Mouse (Mus musculus) inflammation-experienced regulatory T-cells, adult 6 months (primary cell): ENCODE measurements around the gene Mid2. TPM values are rescaled to one million over a fixed set of nuclear protein-coding genes. Genes with fewer than 3 reads are reported as not detected.
"Not testable (repeated sequence)": the region's sequence is repeated elsewhere in the genome, so short reads cannot be mapped to it uniquely, and the experiment has no call there.

Experiments used
- ATAC-seq: one replicate; pipeline ENCODE4 v1.8.0; 2017
- polyA plus RNA-seq, 3 experiments: library from polyadenylated mRNA; unstranded; fragments of 100-300 nt; shearing (Covaris generic); gene quantifications; one replicate each; pipeline ENCODE4 v1.2.1; 2017

Gene Mid2
- polyA plus RNA-seq = 1 to 10 TPM in 2 of 3 experiments, under 1 TPM in 1; 0.62 to 3.0 (median 1.4) TPM

DNA sequence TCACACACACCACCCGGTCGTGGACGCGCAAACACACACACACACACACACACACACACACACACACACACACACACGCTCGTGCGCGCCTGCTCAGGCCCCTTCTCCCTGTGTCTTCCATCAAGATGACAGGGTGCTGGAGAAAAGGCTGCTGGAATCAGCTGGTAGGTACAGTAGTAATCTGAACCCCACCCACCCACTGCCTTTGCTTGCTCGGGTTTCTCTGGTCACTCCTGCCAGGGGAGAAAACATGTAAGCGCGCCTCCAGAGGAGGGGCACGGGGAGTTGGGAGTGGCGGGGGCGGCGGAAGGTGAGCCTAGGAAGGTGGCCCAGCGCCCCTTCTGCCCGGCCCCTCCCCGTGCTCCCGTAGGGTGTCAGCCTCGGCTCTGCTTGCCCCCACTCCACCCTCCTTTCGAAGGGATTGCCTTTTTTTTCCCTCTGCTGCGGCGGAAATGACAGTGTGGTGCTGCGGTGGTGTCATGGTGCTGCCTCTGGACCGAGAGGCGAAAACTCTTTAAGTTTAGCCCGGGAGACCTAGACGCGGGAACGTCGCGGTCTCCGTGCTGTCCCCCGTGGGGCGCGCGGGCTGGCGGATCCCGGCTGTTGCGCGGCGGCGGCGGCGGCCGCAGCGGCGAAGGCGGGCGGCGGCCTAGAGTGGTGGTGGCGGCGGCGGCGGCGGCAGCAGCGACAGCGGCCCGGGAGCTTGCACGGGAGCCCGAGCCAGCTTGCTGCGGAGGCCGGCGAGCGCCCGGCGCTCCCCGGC is at the start of gene Mid2:
Gene Mid2 (plus strand): TSS at position 121 of the 763 bp plus-strand sequence.
- ATAC-seq = peak; percentile 49

DNA sequence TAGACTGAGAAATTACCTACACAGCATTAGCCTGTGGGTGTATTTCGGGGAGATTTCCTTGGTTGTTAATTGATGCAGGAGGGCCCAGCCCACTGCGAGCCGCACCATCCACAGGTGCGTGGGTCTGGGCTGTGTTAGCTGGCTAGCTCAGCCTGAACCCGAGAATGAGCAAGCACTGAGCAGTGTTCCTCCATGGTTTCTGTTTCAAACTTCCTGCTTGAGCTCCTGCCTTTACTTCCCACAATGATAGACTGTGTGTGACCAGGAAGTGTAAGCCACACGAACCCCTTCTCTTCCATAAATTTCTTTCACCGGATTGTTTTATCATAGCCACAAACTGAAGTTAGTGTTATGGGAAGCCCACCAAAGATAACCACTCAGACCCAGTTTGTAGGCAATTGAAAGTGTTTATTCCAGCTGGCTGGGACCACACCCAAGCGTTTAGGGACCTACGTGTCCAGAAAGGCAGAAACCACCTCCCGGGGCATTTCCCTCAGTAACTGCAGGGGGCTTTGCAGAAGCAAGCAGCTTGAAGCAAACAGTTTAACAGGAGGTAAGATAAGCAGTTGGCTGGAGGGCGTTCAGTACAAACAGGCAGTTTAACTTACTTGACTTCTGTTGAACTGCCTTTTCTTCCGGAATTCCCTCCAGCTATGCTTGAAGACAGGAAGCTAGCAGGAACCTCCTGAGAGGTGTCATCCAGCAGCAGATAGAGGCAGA is 39.4 kb upstream of the Mid2 start:
- ATAC-seq = no peak

DNA sequence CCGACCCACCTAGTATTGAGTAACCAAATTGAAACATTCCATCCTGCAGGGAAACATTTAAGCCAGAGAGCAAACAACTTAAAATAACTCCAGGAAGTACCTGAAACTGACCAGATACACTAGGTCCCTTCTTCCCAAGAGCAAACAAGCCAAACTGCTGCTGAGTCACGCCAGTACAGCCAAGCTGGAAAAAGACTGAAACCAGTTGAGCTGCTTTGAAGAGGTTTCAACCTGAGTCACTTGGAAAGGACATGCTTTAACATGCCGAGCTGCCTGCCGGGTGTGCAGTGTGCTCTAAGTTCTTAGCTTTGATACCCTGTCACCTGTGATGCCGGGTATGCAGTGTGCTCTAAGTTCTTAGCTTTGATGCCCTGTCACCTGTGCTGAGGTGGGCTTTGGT is 26.4 kb upstream of the Mid2 start:
- no peak for ATAC-seq

DNA sequence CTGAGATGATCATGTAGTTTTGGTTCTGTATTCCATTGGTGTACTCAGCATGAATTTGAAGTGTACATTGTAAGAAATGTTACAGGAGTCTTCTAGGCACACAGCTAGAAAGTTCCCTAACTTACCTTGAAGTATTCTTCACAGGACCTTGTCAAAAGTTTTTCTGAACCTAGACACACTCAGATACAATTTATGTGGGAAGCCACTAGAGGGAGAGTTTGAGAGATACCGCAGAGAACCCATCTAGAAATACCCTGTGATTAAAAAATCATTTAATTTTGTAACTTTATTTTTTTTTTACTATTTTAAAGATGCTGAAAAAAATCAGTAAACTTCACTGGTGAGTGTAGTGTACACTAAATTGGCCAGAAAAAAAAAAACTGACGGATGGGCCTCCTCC is 24.8 kb upstream of the Mid2 start:
- no peak for ATAC-seq

DNA sequence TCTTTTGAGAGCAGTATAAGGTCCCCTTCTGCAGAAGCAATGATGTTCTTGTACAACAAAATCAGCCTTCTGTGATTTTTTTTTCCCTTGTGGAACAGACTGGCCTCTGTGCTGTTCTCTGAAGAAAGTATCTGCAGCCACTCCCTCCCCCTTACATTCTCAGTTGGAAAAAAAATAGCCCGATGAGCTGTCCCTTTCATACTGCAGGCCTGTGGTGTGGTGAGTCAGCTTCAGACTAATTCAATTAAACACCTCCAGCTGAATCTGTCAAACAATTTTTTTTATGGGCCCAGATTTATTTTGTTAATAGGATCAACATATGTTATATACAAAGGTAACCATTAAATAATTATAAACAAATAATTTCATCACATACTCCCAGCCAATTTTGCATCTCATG is 3.7 kb upstream of the Mid2 start:
- no peak for ATAC-seq

DNA sequence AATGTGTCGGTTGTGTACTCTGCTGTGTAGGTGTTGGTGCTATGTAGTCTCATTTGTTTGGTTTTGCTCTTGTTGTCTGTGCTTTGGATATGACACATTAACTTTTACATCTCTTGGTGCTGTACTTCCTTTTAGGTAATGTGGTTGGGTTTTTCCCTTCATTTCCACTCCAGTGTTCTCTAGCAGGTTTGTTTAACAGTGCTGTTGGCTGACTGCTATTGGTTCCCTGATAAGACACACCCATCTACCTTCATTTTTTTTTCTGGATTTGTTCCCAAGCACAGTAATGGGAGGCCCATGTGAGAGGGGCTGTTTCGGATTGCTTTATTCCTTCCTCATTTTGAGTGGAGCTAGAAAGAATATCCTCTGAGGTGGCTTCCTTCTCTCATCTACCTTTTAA is 883 bp upstream of the Mid2 start:
- ATAC-seq = peak; percentile 76

DNA sequence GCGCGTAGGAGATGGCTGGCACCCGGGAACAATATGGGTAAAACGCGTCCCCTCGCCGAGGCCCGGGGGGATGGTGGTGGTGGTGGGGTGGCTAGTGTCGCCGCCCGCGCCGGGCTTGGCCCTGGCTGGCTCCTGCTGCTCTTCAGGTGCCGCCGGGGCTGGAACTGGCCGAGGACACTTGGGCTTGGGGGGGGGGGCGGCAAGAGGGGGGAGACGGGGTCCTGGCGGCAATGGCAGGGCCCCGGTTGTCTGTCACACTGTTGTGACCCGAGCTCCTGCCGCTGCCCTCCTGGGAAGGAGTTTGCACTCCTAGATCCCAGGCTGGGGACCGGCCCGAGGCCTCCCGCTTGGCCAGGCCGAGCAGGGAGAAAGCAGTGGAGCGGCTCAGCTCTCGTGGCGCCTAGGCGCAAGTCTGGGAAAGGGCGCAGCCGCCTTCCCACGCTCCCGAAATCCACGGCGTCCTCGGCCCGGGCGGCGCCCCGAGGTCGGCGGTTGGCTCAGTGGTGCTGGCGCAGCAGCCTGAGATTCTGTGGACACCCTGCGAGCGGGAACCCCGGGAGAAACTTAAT is 927 bp downstream of the Mid2 start:
- no peak for ATAC-seq

DNA sequence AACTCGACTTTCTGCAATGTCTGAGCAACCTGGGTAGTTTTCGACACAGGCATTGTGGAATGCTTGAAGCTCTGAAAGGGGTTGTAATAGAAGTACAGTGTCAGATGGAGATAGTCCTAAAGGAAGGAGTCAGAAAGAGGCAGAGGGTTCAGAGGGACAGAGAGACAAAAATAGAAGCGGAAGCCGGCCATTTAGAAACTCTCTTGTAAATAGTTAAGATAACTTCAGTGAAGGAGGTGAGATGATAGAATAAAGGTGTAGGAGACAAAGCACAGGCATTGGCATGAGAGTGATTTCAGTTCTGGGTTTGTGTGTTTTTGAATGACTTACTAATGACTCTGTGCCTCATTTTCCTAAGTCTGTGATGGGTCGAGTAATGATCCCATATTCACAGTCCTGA is 11.0 kb downstream of the Mid2 start:
- no peak for ATAC-seq

DNA sequence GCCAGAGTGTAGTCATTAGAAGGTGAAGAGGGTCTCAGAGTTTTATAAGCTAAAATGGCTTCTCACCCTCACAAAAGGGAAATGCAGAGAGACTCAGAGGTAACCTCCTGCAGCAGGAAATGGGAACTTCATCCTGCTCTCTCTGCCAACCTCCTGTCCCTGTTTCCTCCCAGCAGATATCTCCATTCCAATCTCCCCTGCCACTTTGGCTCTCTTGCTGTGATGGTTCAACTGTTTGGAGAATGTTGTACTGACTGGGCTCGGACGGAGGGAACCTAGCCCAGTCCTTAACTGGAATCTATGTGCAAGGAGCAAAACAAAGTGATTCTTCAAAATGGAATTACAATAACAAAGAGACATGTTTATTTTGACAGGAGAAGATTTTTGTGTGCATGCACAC is 23.9 kb downstream of the Mid2 start:
- ATAC-seq = no peak

DNA sequence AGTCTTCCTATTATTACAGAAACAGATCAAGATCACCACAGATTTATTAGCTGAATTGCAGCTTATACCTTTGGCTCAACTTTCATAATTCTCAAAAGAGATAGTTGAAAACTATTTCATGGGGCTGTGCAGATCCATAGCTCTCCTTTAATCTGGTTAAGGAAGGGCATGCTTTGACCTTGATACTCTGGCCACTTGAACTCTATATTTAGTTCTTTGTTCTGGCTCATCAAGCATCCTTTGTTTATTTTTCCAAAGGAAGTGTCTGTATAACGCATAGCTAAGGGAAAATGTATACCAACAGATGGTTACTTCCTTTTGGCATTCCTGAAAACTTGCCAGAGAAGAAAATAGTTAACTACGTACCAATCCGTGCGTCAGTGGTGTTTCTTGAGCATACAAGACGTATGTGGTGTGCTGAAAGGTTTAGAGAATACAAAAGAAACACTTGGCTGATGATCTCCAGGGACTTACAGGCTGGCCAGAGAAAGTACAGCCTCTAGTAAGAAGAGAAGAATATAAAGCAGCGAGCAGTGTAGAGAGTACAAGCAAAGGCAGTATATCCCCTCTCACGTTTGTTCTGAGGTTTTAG is 33.6 kb downstream of the Mid2 start:
- not testable (repeated sequence) for ATAC-seq

DNA sequence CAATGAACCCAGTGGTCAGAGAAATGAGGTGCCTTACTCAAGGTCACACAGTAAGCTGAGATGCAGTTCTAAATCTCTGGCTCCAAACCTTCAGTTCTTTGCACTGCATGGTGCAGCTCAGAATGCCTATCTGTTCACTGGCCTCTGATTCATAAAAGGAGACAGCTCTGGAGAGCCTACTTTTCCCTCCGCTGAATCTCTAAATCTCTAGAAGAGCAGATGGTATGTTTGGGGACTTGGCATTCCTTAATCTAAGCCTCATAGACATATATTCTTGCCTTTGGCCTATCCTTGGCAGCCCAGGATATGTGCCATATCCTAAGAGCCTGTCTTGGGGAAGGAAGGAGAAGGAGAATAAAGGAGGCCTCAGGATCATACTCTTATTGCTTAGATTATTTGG is 38.8 kb downstream of the Mid2 start:
- ATAC-seq = no peak

DNA sequence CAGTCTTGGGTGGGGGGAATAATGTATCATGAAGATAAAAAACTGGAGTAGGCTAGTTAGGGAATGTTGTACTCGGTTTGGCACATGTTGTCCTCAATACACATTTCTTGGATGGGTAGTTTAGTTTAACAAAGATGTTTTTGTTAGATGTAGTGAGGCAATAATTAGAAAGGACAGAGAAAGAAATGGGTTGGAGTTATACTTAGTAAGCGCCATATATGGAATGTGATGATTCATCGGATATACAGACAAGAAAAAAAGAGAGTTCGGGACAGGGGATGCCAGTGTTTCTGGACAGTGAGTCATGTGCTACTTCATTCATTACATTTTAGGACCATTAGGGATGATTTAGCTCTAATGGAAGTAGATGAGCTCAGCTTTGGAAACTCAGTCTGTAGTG is 41.7 kb downstream of the Mid2 start:
- no peak for ATAC-seq

DNA sequence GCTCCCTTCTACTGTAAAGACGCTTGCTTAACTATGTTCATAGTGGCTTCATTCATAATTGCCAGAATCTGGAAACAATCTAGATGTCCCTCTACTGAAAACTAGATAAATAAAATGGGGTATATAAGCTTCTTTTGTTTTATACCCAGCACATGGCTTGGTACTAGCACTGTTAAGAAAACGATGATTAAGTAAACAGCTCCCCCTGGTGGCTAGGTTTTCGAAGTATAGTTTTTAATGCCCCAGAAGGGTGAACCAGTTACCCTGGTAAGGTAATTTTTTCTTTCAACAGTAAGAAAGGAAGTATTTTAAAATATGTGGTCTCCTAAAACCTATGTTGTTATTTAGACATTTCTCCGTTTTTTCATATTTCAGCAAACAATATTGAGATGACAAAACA is 58.0 kb downstream of the Mid2 start:
- no peak for ATAC-seq

DNA sequence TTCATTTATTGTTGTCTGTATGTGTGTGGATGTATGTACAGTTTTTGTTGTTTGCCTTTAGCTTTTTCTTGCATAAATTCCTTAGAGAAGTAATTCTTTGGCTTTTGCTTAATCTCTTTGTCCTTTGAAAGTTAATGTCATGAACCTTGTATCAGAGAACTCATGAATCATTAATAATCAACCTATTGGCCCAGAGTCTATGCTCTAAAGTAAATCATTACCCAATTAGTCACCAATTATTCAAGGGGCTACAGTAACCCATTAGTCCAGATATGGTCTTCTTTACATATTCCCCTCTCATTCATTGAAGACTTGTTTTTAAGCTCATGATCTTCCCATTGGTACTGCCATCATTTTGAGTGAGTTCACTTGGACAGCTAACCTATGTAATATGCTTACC is 74.6 kb downstream of the Mid2 start:
- ATAC-seq = no peak

DNA sequence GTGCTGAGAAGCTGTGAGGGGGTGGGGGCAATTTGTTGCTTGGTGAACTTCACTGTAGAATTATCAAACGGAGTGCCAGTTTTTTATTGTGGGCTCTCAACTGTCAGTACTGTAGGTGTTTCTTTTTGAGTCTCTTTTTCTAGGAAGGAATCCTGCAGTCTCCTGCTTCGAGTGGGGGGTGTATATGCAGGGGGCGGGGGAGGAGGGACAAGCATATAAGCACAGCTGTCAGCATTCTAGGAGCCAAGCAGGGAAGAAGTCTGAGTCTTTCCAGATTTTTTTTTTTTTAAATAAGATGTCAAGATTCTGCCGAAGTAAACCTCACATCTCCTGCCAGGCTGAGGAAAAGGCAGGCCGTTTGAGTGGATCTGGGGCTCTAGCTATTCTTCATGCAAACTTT is 78.8 kb downstream of the Mid2 start:
- no peak for ATAC-seq

DNA sequence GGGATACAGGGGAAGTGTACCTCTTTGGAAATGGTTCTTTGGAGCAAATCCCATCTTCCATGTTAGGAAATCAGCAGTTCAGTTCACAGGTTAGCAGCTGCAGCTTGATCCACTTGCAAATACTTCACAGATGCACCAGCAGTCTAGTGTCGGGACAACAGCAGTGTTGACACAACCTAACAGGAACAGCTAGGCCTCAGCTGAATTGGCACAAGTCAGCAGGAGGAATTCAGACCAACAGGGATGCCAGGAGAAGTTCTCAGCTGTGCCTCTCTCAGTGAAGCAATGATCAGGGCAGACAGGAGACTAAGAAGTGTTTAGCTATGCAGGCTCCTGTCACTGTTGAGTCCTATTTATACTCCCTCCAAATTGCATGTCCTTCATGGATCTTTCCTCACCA is 105.4 kb downstream of the Mid2 start:
- ATAC-seq = no peak

DNA sequence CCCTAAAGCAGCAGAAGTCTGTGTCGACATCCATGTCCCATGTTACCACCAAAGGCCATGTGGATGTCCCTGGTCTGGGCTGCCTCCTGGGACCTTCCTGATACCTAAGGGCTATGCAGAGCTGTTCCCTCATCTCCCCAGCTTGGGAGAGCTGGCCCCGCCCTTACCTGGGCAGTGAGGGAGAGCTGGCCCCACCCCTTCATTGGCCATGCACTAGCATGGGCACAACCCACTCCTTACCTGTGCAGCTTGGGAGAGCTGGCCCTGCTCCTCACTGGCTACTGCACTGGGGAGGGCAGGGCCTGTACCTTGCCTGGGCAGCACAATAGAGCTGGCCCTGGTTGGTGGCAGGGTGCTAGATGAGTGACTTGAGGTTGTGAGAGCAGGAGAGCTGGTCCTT is 140.9 kb downstream of the Mid2 start:
- ATAC-seq = no peak

DNA sequence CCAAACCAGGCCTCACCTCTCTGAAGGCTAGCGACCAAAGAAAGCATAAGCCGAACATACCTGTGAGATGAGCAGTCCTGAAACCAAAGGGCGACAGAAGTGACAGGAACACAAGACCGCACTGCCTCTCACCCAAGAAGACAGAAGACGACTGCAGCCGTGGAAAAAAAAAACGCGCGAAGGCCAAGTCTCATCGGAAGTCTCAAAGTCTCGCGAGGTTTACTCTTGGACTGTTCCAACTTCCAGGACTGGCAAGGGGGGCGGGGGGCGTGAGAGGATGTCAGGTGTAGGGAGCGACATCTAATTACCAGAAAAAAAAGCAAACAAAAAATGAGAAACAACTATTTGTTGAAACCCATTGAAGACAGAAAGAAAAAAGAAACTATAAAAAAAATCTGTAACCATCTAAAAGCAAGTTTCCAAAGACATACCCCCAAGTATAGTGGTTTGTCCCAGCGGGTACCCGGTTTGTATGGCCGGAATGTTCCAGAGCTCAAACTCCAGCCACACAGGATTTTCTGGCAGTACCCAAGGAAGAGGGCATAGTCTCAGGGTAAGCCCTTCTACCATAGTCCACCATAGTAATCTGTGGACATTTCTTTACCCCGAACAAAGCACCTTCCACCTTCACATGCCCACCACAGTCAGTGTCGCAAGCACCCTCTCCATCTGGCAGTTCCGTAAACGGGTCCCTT is 149.1 kb downstream of the Mid2 start, which contains the start of gene Tex13b:
Gene Tex13b (minus strand): TSS at position 122 of the 695 bp plus-strand sequence.
- ATAC-seq = no peak
